Mouse (Mus musculus): ENCODE measurements at regions not wholly inside any gene's neighbourhood (a gene's known extent, or its start where the extent isn't known, plus 50 kb on each side); places are given as distances from the start of the nearest gene placed in this dataset.

GRCm38 (mm10) chr8:26443735-26444134, 324.4 kb downstream of the Gm45692 start:
- no peak for DNase-seq (ENCODE audit: low spot score)

- DNase-seq (ENCODE audit: low spot score): no peak
Observed at GRCm38 (mm10) chr8:26445991-26446390, 326.7 kb downstream of the Gm45692 start.

DNA sequence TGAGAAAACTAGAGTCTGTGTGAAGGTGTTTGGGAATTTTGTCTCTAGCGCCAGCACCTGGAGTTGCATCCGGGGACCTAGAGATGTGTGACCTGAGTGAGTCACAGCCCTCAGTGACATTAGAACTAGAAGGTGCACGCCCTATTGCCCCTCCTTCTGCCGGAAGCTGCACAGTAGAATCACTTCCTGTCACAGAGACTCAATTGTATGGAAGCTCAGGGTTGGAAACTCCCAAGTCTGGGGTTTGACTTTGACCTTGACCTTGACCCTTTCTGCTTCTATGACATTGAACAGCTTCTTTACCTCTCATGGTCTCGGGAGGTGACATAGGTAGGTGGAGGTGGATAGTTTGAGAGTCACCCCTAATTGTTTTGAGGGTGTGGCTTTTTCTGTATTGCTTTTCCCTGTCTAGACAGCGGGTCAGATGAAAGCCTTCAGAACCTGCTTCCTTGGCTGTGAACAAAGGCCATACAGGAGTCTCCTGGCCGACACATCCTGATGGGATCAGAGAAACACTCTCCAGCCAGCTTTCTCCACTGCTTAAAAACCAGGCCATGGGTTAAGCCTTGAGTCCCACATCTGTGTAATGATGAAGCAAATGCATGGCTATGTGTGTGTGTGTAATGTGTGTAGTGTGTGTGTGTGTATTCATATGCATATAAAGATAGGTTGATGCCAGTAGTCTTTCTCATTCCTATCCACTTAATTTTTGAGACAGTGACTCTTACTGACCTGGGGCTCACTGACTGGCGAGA, 328.7 kb downstream of the Gm45692 start:
- no peak for DNase-seq (ENCODE audit: low spot score)

GRCm38 (mm10) chr8:26449291-26449690, 330.0 kb downstream of the Gm45692 start:
- DNase-seq (ENCODE audit: low spot score): no peak

- DNase-seq (ENCODE audit: low spot score): no peak
Observed at GRCm38 (mm10) chr8:26450543-26450942, 331.2 kb downstream of the Gm45692 start.

DNA sequence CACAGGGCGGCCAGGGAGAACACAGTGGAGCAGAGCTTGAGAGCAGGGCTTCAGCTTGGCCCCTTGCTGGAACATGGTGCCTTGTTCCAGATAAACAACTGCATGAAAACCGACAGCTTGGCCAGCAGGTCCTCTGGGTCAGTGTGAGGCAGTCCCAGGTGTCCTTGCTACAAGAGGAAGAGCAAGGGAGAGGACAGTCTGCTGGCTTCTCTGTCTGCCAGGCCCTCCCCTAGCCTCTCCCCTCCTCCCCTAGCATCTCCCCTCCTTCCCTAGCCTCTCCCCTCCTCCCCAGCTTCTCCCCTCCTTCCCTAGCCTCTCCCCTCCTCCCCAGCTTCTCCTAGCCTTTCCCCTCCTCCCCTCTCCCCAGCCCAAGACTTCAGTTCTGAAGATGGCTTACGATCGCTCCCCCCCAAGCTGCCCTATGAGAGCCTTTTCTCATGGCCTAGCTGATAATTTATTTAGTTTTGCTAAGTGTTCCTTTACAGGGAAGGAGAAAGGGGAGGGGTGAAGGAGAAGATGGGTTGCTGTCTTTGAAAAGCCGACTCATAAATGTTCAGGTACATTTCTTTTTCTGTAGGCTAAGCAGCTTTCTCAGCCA, 333.7 kb downstream of the Gm45692 start:
- no peak for DNase-seq (ENCODE audit: low spot score)

GRCm38 (mm10) chr8:26465346-26465745, 346.0 kb downstream of the Gm45692 start:
- no peak for DNase-seq (ENCODE audit: low spot score)

GRCm38 (mm10) chr8:26468441-26468840, 349.1 kb downstream of the Gm45692 start:
- no peak for DNase-seq (ENCODE audit: low spot score)

DNA sequence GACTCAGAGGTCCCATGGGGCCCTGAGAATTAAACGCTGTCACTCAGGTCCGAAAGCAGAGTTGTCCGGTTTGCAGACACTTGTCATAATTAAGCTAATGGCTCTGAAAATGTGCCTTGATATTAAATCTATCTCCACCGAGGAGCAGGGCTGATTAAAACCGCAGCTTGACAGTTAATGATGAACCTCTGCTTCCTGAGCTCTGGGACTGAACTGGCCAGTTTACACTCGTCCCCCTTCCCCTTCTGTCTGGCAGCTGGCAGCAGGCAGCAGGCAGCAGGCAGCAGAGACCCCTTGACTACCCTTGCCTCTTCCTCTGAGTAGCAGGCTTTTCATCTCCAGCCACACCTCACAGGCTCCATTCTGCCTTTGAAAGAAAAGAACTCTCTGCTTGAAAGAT, 350.4 kb downstream of the Gm45692 start:
- DNase-seq (ENCODE audit: low spot score): no peak

- no peak for DNase-seq (ENCODE audit: low spot score)
Observed at GRCm38 (mm10) chr8:26471811-26472550, 352.6 kb downstream of the Gm45692 start.

DNA sequence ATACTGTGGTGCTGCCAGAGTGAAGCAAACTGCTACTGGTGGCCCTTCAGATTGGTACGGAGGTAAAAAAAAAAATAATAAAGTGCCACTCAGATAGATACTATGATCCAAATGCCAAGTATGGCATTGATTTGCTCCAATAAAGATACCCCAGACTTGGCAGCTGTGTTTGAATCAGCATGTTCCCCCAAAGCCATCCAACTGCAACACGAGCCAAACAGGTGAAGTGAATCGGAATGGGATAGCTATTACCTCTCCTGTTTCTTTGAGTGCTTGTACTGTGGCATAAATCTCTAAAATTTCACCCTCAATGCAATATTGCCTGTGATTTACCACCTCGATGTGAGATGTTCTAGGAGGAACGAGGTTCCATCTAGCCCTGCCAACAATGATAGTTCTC, 365.4 kb downstream of the Gm45692 start:
- DNase-seq (ENCODE audit: low spot score): no peak

- DNase-seq (ENCODE audit: low spot score): no peak
Observed at GRCm38 (mm10) chr8:26487866-26488265, 368.5 kb downstream of the Gm45692 start.

DNA sequence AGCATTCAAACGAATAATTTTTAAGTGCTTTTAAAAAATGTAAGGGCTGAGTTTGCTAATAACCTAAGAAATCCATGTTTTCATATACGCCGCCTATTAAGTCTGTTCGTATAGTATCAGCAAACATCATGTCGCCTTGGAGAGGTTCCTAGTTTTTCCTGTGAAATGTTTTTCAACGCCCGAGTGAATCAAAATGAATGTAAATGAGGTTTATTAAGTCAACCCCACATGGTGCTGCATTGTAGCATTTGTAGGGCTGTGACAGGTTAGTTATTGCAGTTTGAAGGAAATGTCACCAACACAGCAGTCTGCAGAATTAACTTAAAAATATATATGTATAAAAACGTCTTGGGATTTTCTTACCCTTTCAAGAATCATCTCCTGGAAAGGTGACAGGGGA, 369.3 kb downstream of the Gm45692 start:
- DNase-seq (ENCODE audit: low spot score): no peak

- no peak for DNase-seq (ENCODE audit: low spot score)
Observed at GRCm38 (mm10) chr8:26501196-26501813, 382.0 kb downstream of the Gm45692 start.

DNA sequence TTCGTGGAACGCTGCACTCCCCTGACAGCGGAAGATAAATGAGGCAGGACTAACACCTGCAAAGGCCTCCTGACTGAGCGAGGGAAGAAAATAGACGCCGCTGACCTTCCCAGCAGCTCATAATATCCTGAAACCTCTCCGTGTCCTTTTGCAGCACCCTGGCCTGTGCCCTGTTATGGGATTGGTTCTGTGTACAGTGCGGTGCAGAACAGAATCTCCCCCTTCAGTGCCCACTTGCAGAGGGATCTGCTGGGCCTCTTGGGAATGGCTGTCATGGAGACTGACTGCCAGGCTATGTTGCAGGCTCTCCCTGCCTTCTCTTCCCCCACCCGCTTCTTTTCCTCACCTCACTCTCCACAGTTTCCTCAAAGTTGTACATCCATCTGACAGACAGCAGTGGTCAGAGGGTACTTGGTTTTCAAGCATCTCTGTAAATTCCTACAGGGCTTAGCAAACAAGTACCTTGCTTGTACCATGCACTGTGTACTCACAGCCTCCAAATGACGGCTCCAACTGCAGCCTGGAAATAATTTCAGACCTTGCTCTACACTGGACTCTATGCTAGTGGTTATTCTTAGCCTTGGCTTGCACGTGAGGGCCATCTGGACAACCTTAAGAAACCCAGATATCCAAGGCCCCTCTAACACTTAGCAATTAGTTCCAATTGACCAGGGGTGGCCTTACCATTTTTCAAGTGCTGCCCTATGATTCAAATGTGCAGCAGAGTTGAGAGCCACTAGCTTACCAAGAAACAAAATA, 382.7 kb downstream of the Gm45692 start:
- DNase-seq (ENCODE audit: low spot score): no peak

DNA sequence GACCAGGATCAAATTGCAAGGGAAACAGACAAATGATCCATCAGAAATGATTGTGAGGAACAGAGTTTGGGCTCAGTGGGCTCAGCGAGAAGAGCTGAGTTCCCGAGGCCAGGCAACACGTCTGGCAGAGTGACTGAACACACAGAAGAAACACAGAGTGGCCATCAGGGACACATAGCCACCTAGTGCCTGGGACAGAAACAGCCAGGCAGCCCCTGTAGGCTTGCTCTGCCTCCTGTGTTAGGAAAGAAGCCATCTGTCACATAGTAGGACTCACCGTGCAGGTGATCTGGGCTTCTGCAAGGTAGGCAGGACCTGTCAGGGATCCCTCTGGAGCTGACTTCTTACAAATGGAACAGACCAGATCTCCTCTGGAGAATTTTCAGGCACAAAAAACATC, 383.4 kb downstream of the Gm45692 start:
- DNase-seq (ENCODE audit: low spot score): no peak

GRCm38 (mm10) chr8:26503918-26504317, 384.6 kb downstream of the Gm45692 start:
- no peak for DNase-seq (ENCODE audit: low spot score)

GRCm38 (mm10) chr8:26504319-26505035, 385.1 kb downstream of the Gm45692 start:
- DNase-seq (ENCODE audit: low spot score): no peak

DNA sequence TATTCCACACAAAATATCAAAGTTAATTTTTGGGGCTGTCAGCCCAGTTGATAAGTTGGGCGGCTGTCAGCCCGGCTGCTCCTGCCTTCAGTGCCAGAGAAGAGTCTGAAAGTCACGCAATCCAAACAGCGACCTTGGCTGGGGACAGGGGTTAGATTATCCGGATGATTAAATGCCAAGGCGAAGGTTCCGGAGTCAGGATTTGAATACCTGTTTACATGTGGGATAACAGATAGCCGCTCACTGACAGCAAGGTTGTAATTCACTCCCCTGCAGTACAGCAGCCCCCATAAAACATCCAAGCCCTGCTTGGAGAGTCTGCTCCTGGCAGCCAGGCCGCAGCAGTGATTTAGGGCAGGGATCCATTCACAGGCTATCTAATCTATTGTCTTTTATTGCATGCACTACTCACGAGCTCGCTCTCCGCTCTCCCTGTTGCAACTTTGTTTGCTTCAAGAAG, 388.3 kb downstream of the Gm45692 start:
- DNase-seq (ENCODE audit: low spot score): peak; percentile 24

- no peak for DNase-seq (ENCODE audit: low spot score)
Observed at GRCm38 (mm10) chr8:26509254-26509653, 389.9 kb downstream of the Gm45692 start.

GRCm38 (mm10) chr8:26513001-26513400, 393.7 kb downstream of the Gm45692 start:
- no peak for DNase-seq (ENCODE audit: low spot score)
